Mouse (Mus musculus): ENCODE data around the gene Hap1.

DNA sequence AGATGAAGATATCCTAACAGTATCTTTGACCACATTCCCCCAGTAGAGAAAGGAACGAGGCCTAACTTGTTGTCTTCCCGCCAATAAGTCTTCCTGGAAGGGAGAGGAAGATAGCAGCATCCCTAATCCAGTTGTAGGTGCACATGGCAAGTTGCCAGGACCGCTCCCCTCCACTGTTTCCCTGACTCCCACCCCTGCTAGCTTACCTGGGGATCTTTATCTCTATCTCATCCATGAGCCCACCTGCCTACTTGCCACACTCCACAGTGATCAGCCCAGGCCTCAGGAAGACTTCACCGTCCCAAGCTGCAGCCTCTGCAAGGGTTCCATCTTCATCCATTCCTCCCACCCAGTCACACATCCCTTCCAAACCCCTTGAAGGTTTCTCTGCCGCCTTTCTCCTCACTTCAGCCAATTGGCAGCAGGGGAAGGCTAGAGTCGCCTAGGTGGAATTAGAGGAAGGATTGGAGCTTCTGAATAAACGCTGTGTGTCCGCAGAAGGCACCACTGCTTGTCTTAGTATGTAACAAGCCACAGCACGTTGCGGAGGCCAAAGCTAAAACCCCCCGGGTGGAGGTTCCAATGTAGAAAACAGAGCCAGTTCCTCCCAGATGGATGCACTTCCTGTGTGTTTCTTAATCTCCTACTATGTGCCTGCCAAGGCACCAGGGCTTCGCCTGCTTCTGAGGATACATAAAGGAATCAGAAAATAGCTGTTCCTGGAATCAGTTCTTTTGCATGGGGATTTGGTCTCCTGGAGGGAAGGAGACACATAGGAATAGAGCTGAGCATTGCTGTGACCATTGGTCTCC is 44.0 kb upstream of the Hap1 start:
- no peak for TF ChIP-seq POLR2A (IDR thresholded peaks at IDR 0.05; ENCODE audit: control insufficient read depth in 1 of 2, insufficient read depth in 1 of 2, low read depth in 1 of 2, low read length in 2 of 2, poor library complexity in 1 of 2)
- TF ChIP-seq EP300 (IDR thresholded peaks at IDR 0.05; ENCODE audit: low read depth in 1 of 2, low read length in 2 of 2): 0 out of 4 replicates have a peak, but pooled peaks of 1 of the 2 experiments have one; percentile 2
- TF ChIP-seq CTCF (IDR thresholded peaks at IDR 0.05 in 2 of 3, conservative IDR thresholded peaks at IDR 0.05 in 1 of 3; ENCODE audit: control insufficient read depth in 1 of 3, insufficient read depth in 1 of 3, low read depth in 2 of 3, low read length in 3 of 3, poor library complexity in 1 of 3, severe bottlenecking in 1 of 3): no peak
- no peak for TF ChIP-seq ZC3H11A (IDR thresholded peaks at IDR 0.05; ENCODE audit: low read depth, low read length)
- no peak for TF ChIP-seq ZNF384 (IDR thresholded peaks at IDR 0.05; ENCODE audit: low read depth, low read length)
- no peak for TF ChIP-seq GATA1 (IDR thresholded peaks at IDR 0.05; ENCODE audit: low read depth, low read length)
- no peak for TF ChIP-seq USF2 (IDR thresholded peaks at IDR 0.05; ENCODE audit: borderline replicate concordance in 1 of 2, insufficient read depth in 1 of 2, low read depth in 1 of 2, low read length in 2 of 2)
- TF ChIP-seq ZKSCAN1 (IDR thresholded peaks at IDR 0.05; ENCODE audit: low read depth, low read length): peak; percentile 90
- TF ChIP-seq UBTF (IDR thresholded peaks at IDR 0.05; ENCODE audit: borderline replicate concordance, insufficient read depth, low read depth, low read length): no peak
- TF ChIP-seq POLR2AphosphoS2 (IDR thresholded peaks at IDR 0.05; ENCODE audit: low read length): no peak
- no peak for TF ChIP-seq JUND (IDR thresholded peaks at IDR 0.05; ENCODE audit: low read depth, low read length)
- no peak for TF ChIP-seq CHD1 (IDR thresholded peaks at IDR 0.05; ENCODE audit: low read depth, low read length)
- TF ChIP-seq MAFK (IDR thresholded peaks at IDR 0.05; ENCODE audit: borderline replicate concordance, low read depth, low read length): no peak
